Mouse (Mus musculus) G1E-ER4 (cell line): ENCODE measurements around the gene Kras. TPM values are rescaled to one million over a fixed set of nuclear protein-coding genes. Genes with fewer than 3 reads are reported as not detected.

Source experiments
- GATA1 ChIP-seq: IDR thresholded peaks from one replicate; pipeline ENCODE4 v1.8.0; 2012; ENCODE audit warnings: low read length, inconsistent platforms
- polyA plus RNA-seq: library from polyadenylated mRNA; stranded (reverse); fragments of >175 nt; gene quantifications from 2 replicates; pipeline ENCODE4 v1.2.3, GENCODE M21; 2012

Kras gene
- polyA plus RNA-seq, 1 experiment, result 41.4 TPM

- no peak for TF ChIP-seq GATA1
Measured at GRCm38 (mm10) chr6:145175571-145175981, 74.5 kb downstream of the Kras start.

GRCm38 (mm10) chr6:145173781-145174191, 76.3 kb downstream of the Kras start:
- TF ChIP-seq GATA1, result no peak

GRCm38 (mm10) chr6:145171892-145172606, 78.0 kb downstream of the Kras start:
- TF ChIP-seq GATA1, result no peak

Other genes with a start within 250 kb of the Kras start
- gene Bcat1, start 174.1 kb downstream of the Kras start, polyA plus RNA-seq, result not detected in 2 replicates
- not detected in 2 replicates for gene Lrmp, start 134.6 kb downstream of the Kras start, polyA plus RNA-seq
- gene Casc1, start 39.2 kb downstream of the Kras start, polyA plus RNA-seq, result not detected in 2 replicates
- gene Etfrf1, start 39.1 kb downstream of the Kras start, polyA plus RNA-seq, result 1.1 TPM in 2 replicates